Mouse (Mus musculus) kidney, postnatal 0 days (tissue): ENCODE measurements around the gene Actl10. TPM values are rescaled to one million over a fixed set of nuclear protein-coding genes. Genes with fewer than 3 reads are reported as not detected.

Experiments
- ATAC-seq: fragments of 200-750 bp; cut with Nextera tagmentation; replicated peaks from 2 replicates; pipeline ENCODE4 v1.8.0; 2017; ENCODE audit warnings: low read depth, moderate number of reproducible peaks, moderate TSS enrichment, moderate library complexity; ENCODE audit not compliant: low FRiP score
- DNase-seq: peaks from one replicate; pipeline ENCODE4 v3.0.0-alpha.2; 2016; ENCODE audit warnings: low spot score
- H3K27ac ChIP-seq: fragments of 300-500 bp; sonication (generic); 2 replicates; pipeline ENCODE4 v1.5.1; 2014; ENCODE audit warnings: mild to moderate bottlenecking
- H3K27me3 ChIP-seq: fragments of 300-500 bp; sonication (generic); 2 replicates; pipeline ENCODE4 v1.6.1; 2014; ENCODE audit warnings: low read length, mixed read lengths; ENCODE audit not compliant: insufficient read depth
- H3K36me3 ChIP-seq: fragments of 300-500 bp; sonication (generic); 2 replicates; pipeline ENCODE4 v1.6.1; 2014; ENCODE audit warnings: low read length, mixed read lengths; ENCODE audit not compliant: insufficient read depth
- H3K4me1 ChIP-seq: fragments of 300-500 bp; sonication (generic); replicated peaks from 2 replicates; pipeline ENCODE4 v1.6.1; 2014; ENCODE audit warnings: antibody characterized with exemption, low read length, mixed read lengths; ENCODE audit not compliant: insufficient read depth
- H3K4me2 ChIP-seq: fragments of 300-500 bp; sonication (generic); 2 replicates; pipeline ENCODE4 v1.6.1; 2014; ENCODE audit warnings: mild to moderate bottlenecking, low read length, moderate library complexity, mixed read lengths
- H3K4me3 ChIP-seq: fragments of 300-500 bp; sonication (generic); replicated peaks from 2 replicates; pipeline ENCODE4 v1.5.1; 2014; ENCODE audit warnings: low read depth, low read length
- H3K9ac ChIP-seq: fragments of 300-500 bp; sonication (generic); 2 replicates; pipeline ENCODE4 v1.6.1; 2014; ENCODE audit warnings: low read depth, low read length
- H3K9me3 ChIP-seq: fragments of 300-500 bp; sonication (generic); replicated peaks from 2 replicates; pipeline ENCODE4 v1.6.1; 2016; ENCODE audit warnings: low read length, inconsistent platforms, mixed read lengths
- CTCF ChIP-seq: IDR thresholded peaks from 2 replicates; pipeline ENCODE4 v1.5.1; 2016; ENCODE audit warnings: antibody characterized with exemption, low read depth, mild to moderate bottlenecking, moderate library complexity
- WGBS: fragments of 180-500 bp; shearing (Covaris S2); extraction: QIAGEN DNeasy Blood & Tissue Kit; methylation state at CpG from one replicate; pipeline ENCODE4 v1.1.7; 2014; 5-methylcytosine and 5-hydroxymethylcytosine counted together
- polyA plus RNA-seq: library from polyadenylated mRNA; unstranded; fragments of >200 nt; fragmentation: Nextera tagmentation; extraction: Ambion mirVana; gene quantifications from 2 replicates; pipeline ENCODE4 v1.2.1, GENCODE M21; 2015

Gene Actl10
- polyA plus RNA-seq, 1 experiment from 2014 or later = not detected

DNA sequence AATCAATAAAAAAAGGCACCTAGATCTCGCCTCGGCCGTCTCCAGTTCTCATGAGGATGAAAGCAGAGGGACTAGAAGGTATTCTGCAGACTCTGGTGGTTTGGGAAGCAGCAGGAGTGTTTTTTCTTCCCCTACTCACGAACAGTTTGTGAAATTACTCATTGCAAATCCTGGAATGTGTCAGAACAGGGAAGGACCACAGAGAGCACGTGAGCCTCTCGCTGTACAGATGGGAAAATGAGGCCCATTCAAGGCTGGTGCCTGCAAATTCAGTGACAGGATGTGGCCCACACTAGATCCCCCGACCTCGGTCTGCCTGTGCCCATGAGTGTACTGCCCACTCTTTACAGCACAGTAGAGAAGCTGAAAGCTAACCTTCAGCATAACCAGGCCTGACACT lies 20.4 kb downstream of the Actl10 start:
- H3K27ac ChIP-seq = no peak overlapping the region
- H3K4me3 ChIP-seq = no peak overlapping the region
- H3K4me1 ChIP-seq = peaks cover 17% of the 10 kb centered on the region
- H3K4me2 ChIP-seq = no peak overlapping the region
- H3K36me3 ChIP-seq = no peaks in the 10 kb centered on the region
- H3K9ac ChIP-seq = no peak overlapping the region
- H3K27me3 ChIP-seq = no peaks in the 10 kb centered on the region
- WGBS = 74% methylated on average over 8 of the region's 8 CpGs
- H3K9me3 ChIP-seq = no peaks in the 10 kb centered on the region
- no peak for ATAC-seq
- no peak for TF ChIP-seq CTCF
- no peak for DNase-seq

DNA sequence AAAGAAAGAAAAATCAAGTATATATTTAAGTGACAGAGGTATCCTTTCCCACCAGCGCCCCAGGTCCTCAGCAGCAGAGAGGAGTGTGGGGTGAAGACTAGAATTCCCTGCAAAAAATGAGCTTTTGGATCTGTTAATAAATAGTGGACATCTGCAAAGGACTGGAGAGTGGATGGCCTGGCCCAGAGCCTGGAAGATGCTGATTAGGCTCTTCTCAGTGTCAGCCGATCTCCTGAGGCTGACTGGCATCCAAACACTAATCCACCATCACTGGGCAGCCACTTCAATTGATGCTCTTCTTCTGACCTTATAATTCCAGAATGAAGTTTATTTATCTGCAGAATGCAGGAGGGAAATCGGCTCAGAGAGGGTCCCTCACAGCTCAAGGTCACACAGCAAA lies 21.4 kb downstream of the Actl10 start:
- no peak for TF ChIP-seq CTCF
- no peaks in the 10 kb centered on the region for H3K36me3 ChIP-seq
- H3K9me3 ChIP-seq = no peaks in the 10 kb centered on the region
- H3K27me3 ChIP-seq = no peaks in the 10 kb centered on the region
- no peak for DNase-seq
- H3K4me1 ChIP-seq = peaks cover 12% of the 10 kb centered on the region
- no peak overlapping the region for H3K4me2 ChIP-seq
- no peak overlapping the region for H3K4me3 ChIP-seq
- no peak overlapping the region for H3K27ac ChIP-seq
- no peak for ATAC-seq
- no peak overlapping the region for H3K9ac ChIP-seq
- WGBS = 84% methylated on average over 3 of the region's 3 CpGs

GRCm38 (mm10) chr2:154574271-154574670 lies 22.7 kb downstream of the Actl10 start:
- no peak overlapping the region for H3K4me3 ChIP-seq
- H3K9me3 ChIP-seq = no peaks in the 10 kb centered on the region
- H3K4me2 ChIP-seq = no peak overlapping the region
- H3K27ac ChIP-seq = no peak overlapping the region
- H3K9ac ChIP-seq = no peak overlapping the region
- no peak for TF ChIP-seq CTCF
- DNase-seq (no peak), ATAC-seq (no peak)
- no peaks in the 10 kb centered on the region for H3K27me3 ChIP-seq
- H3K36me3 ChIP-seq = no peaks in the 10 kb centered on the region
- 47% methylated on average over 7 of the region's 7 CpGs for WGBS
- peaks cover under 1% of the 10 kb centered on the region; the same call in 1 of the 2 replicates for H3K4me1 ChIP-seq

- Histone ChIP-seq H3K4me1 (no peaks in the 10 kb centered on the region; the same call in 1 of the 2 replicates), H3K27ac (no peak overlapping the region), H3K9ac (no peak overlapping the region), H3K36me3 (no peaks in the 10 kb centered on the region), H3K4me3 (no peak overlapping the region), H3K27me3 (no peaks in the 10 kb centered on the region), H3K9me3 (no peaks in the 10 kb centered on the region), H3K4me2 (no peak overlapping the region)
- TF ChIP-seq CTCF = no peak
- ATAC-seq (no peak), DNase-seq (no peak)
- WGBS = 51% methylated on average over 12 of the region's 12 CpGs
Measured at GRCm38 (mm10) chr2:154576876-154577743, 25.5 kb downstream of the Actl10 start.

GRCm38 (mm10) chr2:154577744-154578067 lies 26.1 kb downstream of the Actl10 start:
- H3K27ac ChIP-seq = no peak overlapping the region
- H3K36me3 ChIP-seq = no peaks in the 10 kb centered on the region
- whole genome bisulfite sequencing = 90% methylated on average over 6 of the region's 6 CpGs
- ATAC-seq (no peak), DNase-seq (no peak)
- no peaks in the 10 kb centered on the region; the same call in 1 of the 2 replicates for H3K4me1 ChIP-seq
- no peak overlapping the region for H3K9ac ChIP-seq
- H3K4me2 ChIP-seq = no peak overlapping the region
- H3K4me3 ChIP-seq = no peak overlapping the region
- H3K27me3 ChIP-seq = no peaks in the 10 kb centered on the region
- H3K9me3 ChIP-seq = no peaks in the 10 kb centered on the region
- TF ChIP-seq CTCF = no peak

GRCm38 (mm10) chr2:154580586-154580985 lies 29.0 kb downstream of the Actl10 start:
- WGBS = 79% methylated on average over 8 of the region's 8 CpGs
- DNase-seq (no peak), ATAC-seq (no peak)
- no peaks in the 10 kb centered on the region for H3K9me3 ChIP-seq
- no peaks in the 10 kb centered on the region for H3K27me3 ChIP-seq
- no peak for TF ChIP-seq CTCF
- H3K9ac ChIP-seq = no peak overlapping the region
- H3K36me3 ChIP-seq = no peaks in the 10 kb centered on the region
- no peak overlapping the region for H3K4me2 ChIP-seq
- no peak overlapping the region for H3K27ac ChIP-seq
- no peaks in the 10 kb centered on the region; the same call in 1 of the 2 replicates for H3K4me1 ChIP-seq
- H3K4me3 ChIP-seq = no peak overlapping the region
